Mouse (Mus musculus) lung, adult 2 months (tissue): ENCODE data around the gene AL607142.1.

Source experiments
- CTCF ChIP-seq: fragments of 200-500 bp; IDR thresholded peaks from 2 replicates; pipeline ENCODE4 v1.5.1; 2011; ENCODE audit warnings: mild to moderate bottlenecking, low read length, control low read depth; ENCODE audit not compliant: insufficient read depth
- POLR2A ChIP-seq: fragments of 200-500 bp; IDR thresholded peaks from 2 replicates; pipeline ENCODE4 v1.6.1; 2011; ENCODE audit warnings: low read depth, mild to moderate bottlenecking, control low read depth, low read length, borderline replicate concordance; ENCODE audit errors: extremely low read depth

GRCm38 (mm10) chr4:120056451-120056850, 8.3 kb upstream of the AL607142.1 start:
- no peak for TF ChIP-seq CTCF
- no peak for TF ChIP-seq POLR2A
